Mouse (Mus musculus) neural tube, embryonic 13.5 days (tissue): ENCODE measurements around the gene 4930402F06Rik. TPM values are rescaled to one million over a fixed set of nuclear protein-coding genes. Genes with fewer than 3 reads are reported as not detected.
A peak's percentile ranks its signal among the peaks of the same experiment; 100 is the strongest.

Experiments used
- ATAC-seq: fragments of 200-750 bp; cut with Nextera tagmentation; 2 replicates; pipeline ENCODE4 v1.8.0; 2017; ENCODE audit warnings: low read depth, mild to moderate bottlenecking, moderate TSS enrichment, moderate library complexity
- H3K27ac ChIP-seq: fragments of 300-500 bp; sonication (generic); replicated peaks from 2 replicates; pipeline ENCODE4 v1.5.1; 2015; ENCODE audit warnings: moderate library complexity, mild to moderate bottlenecking, inconsistent platforms
- H3K27me3 ChIP-seq: fragments of 300-500 bp; sonication (generic); 2 replicates; pipeline ENCODE4 v1.6.1; 2015; ENCODE audit warnings: mild to moderate bottlenecking, inconsistent platforms
- H3K36me3 ChIP-seq: fragments of 300-500 bp; sonication (generic); 2 replicates; pipeline ENCODE4 v1.6.1; 2015; ENCODE audit warnings: mild to moderate bottlenecking, inconsistent platforms
- H3K4me1 ChIP-seq: fragments of 300-500 bp; sonication (generic); replicated peaks from 2 replicates; pipeline ENCODE4 v1.6.1; 2015; ENCODE audit warnings: inconsistent platforms
- H3K4me2 ChIP-seq: fragments of 300-500 bp; sonication (generic); 2 replicates; pipeline ENCODE4 v1.6.1; 2015; ENCODE audit warnings: inconsistent platforms, mild to moderate bottlenecking, moderate library complexity
- H3K4me3 ChIP-seq: fragments of 300-500 bp; sonication (generic); 2 replicates; pipeline ENCODE4 v1.5.1; 2015; ENCODE audit warnings: mild to moderate bottlenecking, inconsistent platforms
- H3K9ac ChIP-seq: fragments of 300-500 bp; sonication (generic); 2 replicates; pipeline ENCODE4 v1.6.1; 2015; ENCODE audit warnings: moderate library complexity, mild to moderate bottlenecking, inconsistent platforms
- H3K9me3 ChIP-seq: fragments of 300-500 bp; sonication (generic); 2 replicates; pipeline ENCODE4 v1.6.1; 2016; ENCODE audit warnings: inconsistent platforms
- WGBS: fragments of 180-500 bp; shearing (Covaris S2); methylation state at CpG from one replicate; pipeline ENCODE4 v1.1.7; 2015; 5-methylcytosine and 5-hydroxymethylcytosine counted together
- polyA plus RNA-seq: library from polyadenylated mRNA; unstranded; fragments of >200 nt; fragmentation: Nextera tagmentation; extraction: Ambion mirVana; gene quantifications from 2 replicates; pipeline ENCODE4 v1.2.1, GENCODE M21; 2015

Gene 4930402F06Rik
- polyA plus RNA-seq, 1 experiment from 2014 or later: not detected

- H3K4me1 ChIP-seq: no peaks in the 10 kb centered on the region
- H3K4me3 ChIP-seq: no peak overlapping the region
- H3K27ac ChIP-seq: no peak overlapping the region
- no peaks in the 10 kb centered on the region for H3K36me3 ChIP-seq
- H3K9me3 ChIP-seq: no peaks in the 10 kb centered on the region
- WGBS: 57% methylated on average over 9 of the region's 9 CpGs
- no peak overlapping the region for H3K4me2 ChIP-seq
- no peaks in the 10 kb centered on the region for H3K27me3 ChIP-seq
- no peak overlapping the region for H3K9ac ChIP-seq
- ATAC-seq: no peak
These were observed 11.5 kb downstream of the 4930402F06Rik start for GRCm38 (mm10) chr2:35385441-35385871.

GRCm38 (mm10) chr2:35379306-35379705, 17.7 kb downstream of the 4930402F06Rik start:
- no peak for ATAC-seq
- H3K9ac ChIP-seq: no peak overlapping the region
- H3K27ac ChIP-seq: no peak overlapping the region
- H3K4me2 ChIP-seq: no peak overlapping the region
- no peaks in the 10 kb centered on the region for H3K36me3 ChIP-seq
- H3K4me1 ChIP-seq: no peaks in the 10 kb centered on the region
- no peaks in the 10 kb centered on the region for H3K9me3 ChIP-seq
- H3K27me3 ChIP-seq: no peaks in the 10 kb centered on the region
- WGBS: 80% methylated on average over 9 of the region's 9 CpGs
- H3K4me3 ChIP-seq: no peak overlapping the region

- Histone ChIP-seq H3K9me3 (no peaks in the 10 kb centered on the region), H3K4me1 (no peaks in the 10 kb centered on the region), H3K4me2 (no peak overlapping the region), H3K4me3 (no peak overlapping the region), H3K27ac (no peak overlapping the region), H3K36me3 (no peaks in the 10 kb centered on the region), H3K27me3 (no peaks in the 10 kb centered on the region), H3K9ac (no peak overlapping the region)
- no peak for ATAC-seq
- 68% methylated on average over 6 of the region's 6 CpGs for WGBS
These were observed 19.4 kb downstream of the 4930402F06Rik start for GRCm38 (mm10) chr2:35377600-35377999.

GRCm38 (mm10) chr2:35373003-35373402, 24.0 kb downstream of the 4930402F06Rik start:
- no peak for ATAC-seq
- Histone ChIP-seq H3K36me3 (no peaks in the 10 kb centered on the region), H3K4me2 (no peak overlapping the region), H3K9ac (no peak overlapping the region), H3K4me3 (no peak overlapping the region), H3K9me3 (no peaks in the 10 kb centered on the region), H3K4me1 (no peaks in the 10 kb centered on the region), H3K27ac (no peak overlapping the region), H3K27me3 (no peaks in the 10 kb centered on the region)
- WGBS: 14% methylated on average over 3 of the region's 3 CpGs

- H3K4me1 ChIP-seq: no peaks in the 10 kb centered on the region
- no peaks in the 10 kb centered on the region for H3K36me3 ChIP-seq
- no peaks in the 10 kb centered on the region for H3K9me3 ChIP-seq
- H3K4me2 ChIP-seq: no peak overlapping the region
- no peak for ATAC-seq
- no peak overlapping the region for H3K4me3 ChIP-seq
- no peaks in the 10 kb centered on the region for H3K27me3 ChIP-seq
- no peak overlapping the region for H3K27ac ChIP-seq
- no peak overlapping the region for H3K9ac ChIP-seq
These were observed 26.3 kb downstream of the 4930402F06Rik start for GRCm38 (mm10) chr2:35370686-35371085.

- H3K4me1 ChIP-seq: no peaks in the 10 kb centered on the region
- no peak within 1 kb of the TSS for H3K4me2 ChIP-seq
- ATAC-seq: no peak
- no peak within 1 kb of the TSS for H3K9ac ChIP-seq
- H3K36me3 ChIP-seq: no peaks in the 10 kb centered on the region
- no peak within 1 kb of the TSS for H3K4me3 ChIP-seq
- 87% methylated on average over 2 of the region's 2 CpGs for WGBS
- H3K27me3 ChIP-seq: no peaks in the 10 kb centered on the region
- H3K9me3 ChIP-seq: no peaks in the 10 kb centered on the region
- H3K27ac ChIP-seq: no peak within 1 kb of the TSS
These were observed 29.3 kb downstream of the 4930402F06Rik start, which contains the start of gene 4930568D16Rik for GRCm38 (mm10) chr2:35367629-35368028. Gene 4930568D16Rik, minus strand, starts transcription at chr2:35367729.

GRCm38 (mm10) chr2:35349184-35349583, 47.8 kb downstream of the 4930402F06Rik start:
- H3K4me1 ChIP-seq: no peaks in the 10 kb centered on the region
- no peak for ATAC-seq
- H3K4me3 ChIP-seq: no peak overlapping the region
- no peak overlapping the region for H3K4me2 ChIP-seq
- no peaks in the 10 kb centered on the region for H3K9me3 ChIP-seq
- H3K27me3 ChIP-seq: no peaks in the 10 kb centered on the region
- H3K9ac ChIP-seq: no peak overlapping the region
- no peaks in the 10 kb centered on the region for H3K36me3 ChIP-seq
- H3K27ac ChIP-seq: no peak overlapping the region
- 66% methylated on average over 5 of the region's 5 CpGs for WGBS

GRCm38 (mm10) chr2:35345984-35346383, 51.0 kb downstream of the 4930402F06Rik start:
- Histone ChIP-seq H3K36me3 (no peaks in the 10 kb centered on the region), H3K4me1 (no peaks in the 10 kb centered on the region), H3K27ac (no peak overlapping the region), H3K27me3 (no peaks in the 10 kb centered on the region), H3K9ac (no peak overlapping the region), H3K4me3 (no peak overlapping the region), H3K9me3 (no peaks in the 10 kb centered on the region), H3K4me2 (no peak overlapping the region)
- WGBS: 86% methylated on average over 2 of the region's 2 CpGs
- ATAC-seq: no peak

- Histone ChIP-seq H3K27ac (no peak overlapping the region), H3K36me3 (no peaks in the 10 kb centered on the region), H3K9me3 (no peaks in the 10 kb centered on the region), H3K27me3 (no peaks in the 10 kb centered on the region), H3K4me2 (no peak overlapping the region), H3K4me3 (no peak overlapping the region), H3K9ac (no peak overlapping the region), H3K4me1 (peaks cover under 1% of the 10 kb centered on the region; the same call in 1 of the 2 replicates)
- no peak for ATAC-seq
- 76% methylated on average over 3 of the region's 3 CpGs for WGBS
These were observed 54.4 kb downstream of the 4930402F06Rik start for GRCm38 (mm10) chr2:35342605-35343004.

- WGBS: 81% methylated on average over 6 of the region's 6 CpGs
- Histone ChIP-seq H3K27me3 (peaks cover 8% of the 10 kb centered on the region; the same call in 1 of the 2 replicates), H3K4me1 (peaks cover 21% of the 10 kb centered on the region), H3K9me3 (no peaks in the 10 kb centered on the region), H3K4me3 (no peak overlapping the region), H3K36me3 (no peaks in the 10 kb centered on the region), H3K9ac (no peak overlapping the region), H3K4me2 (no peak overlapping the region), H3K27ac (no peak overlapping the region)
- no peak for ATAC-seq
These were observed 58.3 kb downstream of the 4930402F06Rik start for GRCm38 (mm10) chr2:35338707-35339106.

- Histone ChIP-seq H3K4me3 (no peak overlapping the region), H3K4me1 (peaks cover 21% of the 10 kb centered on the region), H3K27me3 (peaks cover 8% of the 10 kb centered on the region; the same call in 1 of the 2 replicates), H3K9ac (no peak overlapping the region), H3K27ac (no peak overlapping the region), H3K9me3 (no peaks in the 10 kb centered on the region), H3K4me2 (no peak overlapping the region), H3K36me3 (no peaks in the 10 kb centered on the region)
- no peak for ATAC-seq
- 88% methylated on average over 1 of the region's 1 CpGs for WGBS
These were observed 58.9 kb downstream of the 4930402F06Rik start for GRCm38 (mm10) chr2:35338036-35338435.

- no peaks in the 10 kb centered on the region for H3K36me3 ChIP-seq
- H3K27me3 ChIP-seq: peaks cover 8% of the 10 kb centered on the region; the same call in 1 of the 2 replicates
- ATAC-seq: peak; percentile 33
- H3K4me3 ChIP-seq: peak overlapping the region; percentile 68
- H3K9me3 ChIP-seq: no peaks in the 10 kb centered on the region
- peak overlapping the region; percentile 63; the same call in 1 of the 2 replicates for H3K27ac ChIP-seq
- WGBS: 42% methylated on average over 10 of the region's 10 CpGs
- H3K4me2 ChIP-seq: peak overlapping the region; percentile 96
- H3K4me1 ChIP-seq: peaks cover 21% of the 10 kb centered on the region
- H3K9ac ChIP-seq: peak overlapping the region; percentile 62
These were observed 59.6 kb downstream of the 4930402F06Rik start for GRCm38 (mm10) chr2:35337419-35337818.
